Mouse (Mus musculus) heart, embryonic 11.5 days (tissue): ENCODE results near the gene Ccdc88b. TPM values are rescaled to one million over a fixed set of nuclear protein-coding genes. Genes with fewer than 3 reads are reported as not detected.

Experiments
- ATAC-seq: fragments of 200-750 bp; cut with Nextera tagmentation; replicated peaks from 2 replicates; pipeline ENCODE4 v1.8.0; 2017; ENCODE audit warnings: moderate library complexity; ENCODE audit not compliant: insufficient number of reproducible peaks, low FRiP score, low TSS enrichment
- H3K27ac ChIP-seq: fragments of 300-500 bp; sonication (generic); 2 replicates; pipeline ENCODE4 v1.5.1; 2014; ENCODE audit warnings: mild to moderate bottlenecking, low read depth, low read length
- H3K27me3 ChIP-seq: fragments of 300-500 bp; sonication (generic); 2 replicates; pipeline ENCODE4 v1.6.1; 2014; ENCODE audit warnings: mild to moderate bottlenecking, low read length, mixed read lengths; ENCODE audit not compliant: control insufficient read depth, insufficient read depth
- H3K36me3 ChIP-seq: fragments of 300-500 bp; sonication (generic); 2 replicates; pipeline ENCODE4 v1.6.1; 2014; ENCODE audit warnings: mild to moderate bottlenecking, low read length, moderate library complexity, mixed read lengths; ENCODE audit not compliant: control insufficient read depth, insufficient read depth
- H3K4me1 ChIP-seq: fragments of 300-500 bp; sonication (generic); 2 replicates; pipeline ENCODE4 v1.6.1; 2014; ENCODE audit warnings: low read length; ENCODE audit not compliant: control insufficient read depth, insufficient read depth
- H3K4me2 ChIP-seq: fragments of 300-500 bp; sonication (generic); 2 replicates; pipeline ENCODE4 v1.6.1; 2014; ENCODE audit warnings: mild to moderate bottlenecking, moderate library complexity
- H3K4me3 ChIP-seq: fragments of 300-500 bp; sonication (generic); 2 replicates; pipeline ENCODE4 v1.5.1; 2014; ENCODE audit warnings: low read depth, low read length
- H3K9ac ChIP-seq: fragments of 300-500 bp; sonication (generic); 2 replicates; pipeline ENCODE4 v1.6.1; 2014; ENCODE audit warnings: mild to moderate bottlenecking, low read depth, low read length, moderate library complexity
- H3K9me3 ChIP-seq: fragments of 300-500 bp; sonication (generic); replicated peaks from 2 replicates; pipeline ENCODE4 v1.6.1; 2016; ENCODE audit warnings: low read length; ENCODE audit not compliant: control insufficient read depth
- WGBS: fragments of 180-500 bp; shearing (Covaris S2); extraction: QIAGEN DNeasy Blood & Tissue Kit; methylation state at CpG from one replicate; pipeline ENCODE4 v1.1.7; 2014; ENCODE audit not compliant: insufficient replicate concordance; 5-methylcytosine and 5-hydroxymethylcytosine counted together
- polyA plus RNA-seq: library from polyadenylated mRNA; unstranded; fragments of >200 nt; fragmentation: Nextera tagmentation; extraction: Ambion mirVana; gene quantifications from 2 replicates; pipeline ENCODE4 v1.2.1, GENCODE M21; 2014

The Ccdc88b gene
- polyA plus RNA-seq, 1 experiment from 2014 or later = 0.84 TPM

- 78% methylated on average over 12 of the region's 12 CpGs for WGBS
- H3K9me3 ChIP-seq = no peaks in the 10 kb centered on the region
- no peak overlapping the region for H3K4me3 ChIP-seq
- no peaks in the 10 kb centered on the region for H3K36me3 ChIP-seq
- H3K27me3 ChIP-seq = peaks cover 25% of the 10 kb centered on the region
- ATAC-seq = no peak
- no peak overlapping the region for H3K27ac ChIP-seq
- H3K4me2 ChIP-seq = peak overlapping the region; percentile 71
- peaks cover 9% of the 10 kb centered on the region for H3K4me1 ChIP-seq
- no peak overlapping the region for H3K9ac ChIP-seq
Observed at GRCm38 (mm10) chr19:6854658-6855057, 3.4 kb downstream of the Ccdc88b start.

- Histone ChIP-seq H3K4me2 (no peak overlapping the region), H3K36me3 (no peaks in the 10 kb centered on the region), H3K4me1 (peaks cover 9% of the 10 kb centered on the region), H3K9ac (no peak overlapping the region), H3K27me3 (peaks cover 31% of the 10 kb centered on the region), H3K4me3 (no peak overlapping the region), H3K9me3 (no peaks in the 10 kb centered on the region), H3K27ac (no peak overlapping the region)
- WGBS = 57% methylated on average over 8 of the region's 8 CpGs
- ATAC-seq = no peak
Observed at GRCm38 (mm10) chr19:6853903-6854302, 4.1 kb downstream of the Ccdc88b start.

GRCm38 (mm10) chr19:6852393-6853305, 5.4 kb downstream of the Ccdc88b start:
- H3K9ac ChIP-seq = no peak overlapping the region
- no peak overlapping the region for H3K4me2 ChIP-seq
- no peak for ATAC-seq
- H3K4me3 ChIP-seq = no peak overlapping the region
- peaks cover 16% of the 10 kb centered on the region for H3K4me1 ChIP-seq
- no peaks in the 10 kb centered on the region for H3K9me3 ChIP-seq
- H3K36me3 ChIP-seq = no peaks in the 10 kb centered on the region
- H3K27me3 ChIP-seq = peaks cover 43% of the 10 kb centered on the region
- no peak overlapping the region for H3K27ac ChIP-seq
- 78% methylated on average over 21 of the region's 21 CpGs for WGBS

- Histone ChIP-seq H3K9me3 (no peaks in the 10 kb centered on the region), H3K36me3 (no peaks in the 10 kb centered on the region), H3K27me3 (peaks cover 55% of the 10 kb centered on the region), H3K4me2 (no peak overlapping the region), H3K4me1 (peaks cover 16% of the 10 kb centered on the region), H3K27ac (no peak overlapping the region), H3K9ac (no peak overlapping the region), H3K4me3 (no peak overlapping the region)
- 77% methylated on average over 3 of the region's 3 CpGs for WGBS
- ATAC-seq = no peak
Observed at GRCm38 (mm10) chr19:6851497-6851896, 6.5 kb downstream of the Ccdc88b start.

GRCm38 (mm10) chr19:6849506-6850068, 8.4 kb downstream of the Ccdc88b start:
- H3K9me3 ChIP-seq = no peaks in the 10 kb centered on the region
- H3K27me3 ChIP-seq = peaks cover 66% of the 10 kb centered on the region
- no peaks in the 10 kb centered on the region for H3K36me3 ChIP-seq
- H3K9ac ChIP-seq = no peak overlapping the region
- ATAC-seq = no peak
- H3K4me2 ChIP-seq = no peak overlapping the region
- no peak overlapping the region for H3K4me3 ChIP-seq
- 69% methylated on average over 23 of the region's 23 CpGs for WGBS
- peaks cover 7% of the 10 kb centered on the region for H3K4me1 ChIP-seq
- H3K27ac ChIP-seq = no peak overlapping the region

GRCm38 (mm10) chr19:6847841-6848517, 10.0 kb downstream of the Ccdc88b start:
- Histone ChIP-seq H3K4me2 (peak overlapping the region; percentile 50), H3K4me3 (peak overlapping the region; percentile 23), H3K9me3 (no peaks in the 10 kb centered on the region), H3K27me3 (peaks cover 72% of the 10 kb centered on the region), H3K27ac (no peak overlapping the region), H3K36me3 (no peaks in the 10 kb centered on the region), H3K4me1 (peaks cover 7% of the 10 kb centered on the region), H3K9ac (no peak overlapping the region)
- WGBS = 3% methylated on average over 31 of the region's 31 CpGs
- no peak for ATAC-seq

GRCm38 (mm10) chr19:6846050-6846449, 12.0 kb downstream of the Ccdc88b start:
- Histone ChIP-seq H3K36me3 (no peaks in the 10 kb centered on the region), H3K27me3 (peaks cover 83% of the 10 kb centered on the region), H3K4me2 (no peak overlapping the region), H3K4me1 (peaks cover 7% of the 10 kb centered on the region), H3K27ac (no peak overlapping the region), H3K9me3 (no peaks in the 10 kb centered on the region), H3K9ac (no peak overlapping the region), H3K4me3 (no peak overlapping the region)
- ATAC-seq = no peak
- WGBS = 75% methylated on average over 4 of the region's 4 CpGs

- ATAC-seq = no peak
- H3K4me1 ChIP-seq = 0 out of 2 replicates have a peak, but pooled peaks cover 8% of the 10 kb centered on the region
- H3K27me3 ChIP-seq = peaks cover 60% of the 10 kb centered on the region
Observed at GRCm38 (mm10) chr19:6842353-6842752, 15.7 kb downstream of the Ccdc88b start.

More at GRCm38 (mm10) chr19:6842353-6842752, 15.7 kb downstream of the Ccdc88b start:
- 42% methylated on average over 1 of the region's 1 CpGs for WGBS
- Histone ChIP-seq H3K4me2 (no peak overlapping the region), H3K9ac (no peak overlapping the region), H3K27ac (no peak overlapping the region), H3K4me3 (no peak overlapping the region), H3K36me3 (peaks cover 5% of the 10 kb centered on the region; the same call in 1 of the 2 replicates), H3K9me3 (no peaks in the 10 kb centered on the region)
